Mouse (Mus musculus) liver, adult 2 months (tissue): ENCODE measurements at regions not wholly inside any gene's neighbourhood (a gene's known extent, or its start where the extent isn't known, plus 50 kb on each side); places are given as distances from the start of the nearest gene placed in this dataset.

Experiments
- CTCF ChIP-seq: fragments of 200-500 bp; IDR thresholded peaks from 2 replicates; pipeline ENCODE4 v1.5.1; 2011; ENCODE audit warnings: low read depth, low read length, control low read depth
- POLR2A ChIP-seq: fragments of 200-500 bp; IDR thresholded peaks from 2 replicates; pipeline ENCODE4 v1.6.1; 2011; ENCODE audit warnings: low read length, control low read depth; ENCODE audit not compliant: insufficient read depth; ENCODE audit errors: extremely low read depth

- TF ChIP-seq CTCF (no peak), POLR2A (no peak)
Observed at GRCm38 (mm10) chr2:75460419-75460818, 198.6 kb upstream of the Hnrnpa3 start.
